In the genomic region with DNA sequence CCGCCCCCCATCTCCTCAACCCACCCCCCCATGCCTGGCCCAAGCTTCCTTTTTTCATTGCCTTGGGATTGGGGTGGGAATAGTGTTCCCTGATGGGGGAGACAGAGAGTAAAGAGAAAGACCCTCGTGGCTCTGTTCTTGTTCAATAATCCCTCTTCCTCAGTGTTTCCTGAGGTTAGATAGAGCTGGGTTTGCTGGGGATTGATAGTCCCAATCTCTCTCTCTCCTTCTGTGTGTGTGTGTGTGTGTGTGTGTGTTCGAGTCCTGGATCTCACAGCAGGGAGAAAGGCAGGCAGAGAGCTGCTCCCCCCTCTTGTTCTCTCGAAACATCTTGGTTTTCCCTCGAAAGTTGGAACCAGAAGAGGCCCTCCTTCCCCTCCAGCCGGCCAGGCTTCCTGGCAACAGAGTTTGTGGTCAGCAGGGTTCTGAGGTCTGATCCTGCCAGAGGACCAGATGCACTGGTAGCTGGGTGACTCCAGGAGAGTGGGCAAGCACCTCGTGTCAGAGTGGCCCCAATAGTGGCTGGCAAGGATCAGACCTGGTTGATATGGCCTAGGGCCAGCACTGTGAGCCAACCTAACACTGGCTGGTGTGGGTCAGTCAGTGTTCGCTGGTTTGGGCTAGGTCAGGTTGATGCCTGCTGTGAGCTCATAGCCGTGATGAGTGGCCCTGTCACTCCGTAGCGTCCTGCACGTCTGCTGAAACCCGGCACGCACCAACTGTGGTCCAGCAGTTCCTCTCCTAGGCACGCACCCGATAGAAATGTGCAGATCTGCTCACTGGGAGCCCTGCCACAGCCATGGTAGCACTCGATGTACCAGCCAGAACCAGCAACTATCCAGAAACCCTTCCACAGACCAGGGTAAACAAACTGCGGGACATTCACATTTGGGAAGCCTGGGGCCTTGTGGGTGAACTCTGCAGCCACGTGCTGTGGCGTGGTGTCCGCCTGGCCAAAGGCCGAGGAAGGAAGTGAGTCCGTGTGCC, we compare ENCODE assay signal across 12 mouse cellular contexts. TPM values are rescaled to one million over a fixed set of nuclear protein-coding genes. Genes with fewer than 3 reads are reported as not detected.
DNase-seq lines count a peak whose midpoint lies in the region; ATAC-seq lines count a peak whose summit lies in the region.
"Had no signal": no experiment of that assay in that cellular context is flagged by ENCODE, and none has a peak within 500 bp of the region (broad histone marks: within the 10 kb centered on the region; RNA-seq: fewer than 3 reads in every experiment).

No protein-coding gene starts in this region.

- no peak overlapping the region for H3K4me2 ChIP-seq in forebrain, embryonic 16.5 days (ENCODE audit: low read length)
- H3K4me2 ChIP-seq in midbrain, embryonic 15.5 days, result no peak overlapping the region
- H3K4me2 ChIP-seq in limb, embryonic 12.5 days, result no peak overlapping the region
- H3K4me2 ChIP-seq: lung, embryonic 15.5 days had no signal

- H3K9me3 ChIP-seq in forebrain, embryonic 10.5 days, result no peaks in the 10 kb centered on the region
- no peaks in the 10 kb centered on the region for H3K9me3 ChIP-seq in forebrain, embryonic 16.5 days (ENCODE audit: control insufficient read depth, low read length)
- no peaks in the 10 kb centered on the region for H3K9me3 ChIP-seq in midbrain, embryonic 10.5 days (replicated peaks)
- no peaks in the 10 kb centered on the region for H3K9me3 ChIP-seq in midbrain, embryonic 15.5 days
- no peaks in the 10 kb centered on the region for H3K9me3 ChIP-seq in limb, embryonic 12.5 days
- H3K9me3 ChIP-seq: lung, embryonic 15.5 days had no signal

- no peaks in the 10 kb centered on the region for H3K36me3 ChIP-seq in forebrain, embryonic 10.5 days (replicated peaks)
- H3K36me3 ChIP-seq in forebrain, embryonic 16.5 days (ENCODE audit: control insufficient read depth, insufficient read depth), result no peaks in the 10 kb centered on the region
- no peaks in the 10 kb centered on the region for H3K36me3 ChIP-seq in midbrain, embryonic 10.5 days
- H3K36me3 ChIP-seq in midbrain, embryonic 15.5 days (replicated peaks), result no peaks in the 10 kb centered on the region
- no peaks in the 10 kb centered on the region for H3K36me3 ChIP-seq in limb, embryonic 12.5 days
- H3K36me3 ChIP-seq: lung, embryonic 15.5 days had no signal

- peaks cover 70% of the 10 kb centered on the region for H3K4me1 ChIP-seq in forebrain, embryonic 10.5 days
- H3K4me1 ChIP-seq in forebrain, embryonic 16.5 days (replicated peaks; ENCODE audit: control insufficient read depth, insufficient read depth, low read length), result peaks cover 22% of the 10 kb centered on the region
- peaks cover 60% of the 10 kb centered on the region for H3K4me1 ChIP-seq in midbrain, embryonic 10.5 days
- H3K4me1 ChIP-seq in midbrain, embryonic 15.5 days, result peaks cover 16% of the 10 kb centered on the region
- H3K4me1 ChIP-seq in limb, embryonic 12.5 days (replicated peaks), result peaks cover 38% of the 10 kb centered on the region

- 83% methylated on average over 23 of the region's 23 CpGs for WGBS in forebrain, embryonic 10.5 days
- 78% methylated on average over 23 of the region's 23 CpGs for WGBS in forebrain, embryonic 16.5 days
- 82% methylated on average over 23 of the region's 23 CpGs for WGBS in midbrain, embryonic 10.5 days
- WGBS in midbrain, embryonic 15.5 days, result 76% methylated on average over 23 of the region's 23 CpGs
- 79% methylated on average over 23 of the region's 23 CpGs for WGBS in limb, embryonic 12.5 days

- no peak for DNase-seq in forebrain, embryonic 10.5 days (ENCODE audit: extremely low spot score, low spot score)
- DNase-seq in midbrain, embryonic 10.5 days (ENCODE audit: low spot score), result no peak
- peak; percentile 56 for DNase-seq in skeletal muscle tissue, adult 2 months (ENCODE audit: low read depth, low spot score)
- DNase-seq in right cerebral cortex, postnatal 10 days (ENCODE audit: low spot score in 2 of 2), result no peak
- no peak for DNase-seq in right cerebral cortex, adult 18-20 months
- DNase-seq: heart, postnatal 4 days had no signal

- no peaks in the 10 kb centered on the region for H3K27me3 ChIP-seq in forebrain, embryonic 10.5 days (ENCODE audit: poor library complexity, severe bottlenecking)
- no peaks in the 10 kb centered on the region for H3K27me3 ChIP-seq in forebrain, embryonic 16.5 days (replicated peaks; ENCODE audit: control insufficient read depth, insufficient read depth, low read length)
- 0 out of 2 replicates have a peak, but pooled peaks cover under 1% of the 10 kb centered on the region for H3K27me3 ChIP-seq in midbrain, embryonic 10.5 days (ENCODE audit: low read depth, poor library complexity, severe bottlenecking)
- 0 out of 2 replicates have a peak, but pooled peaks cover 5% of the 10 kb centered on the region for H3K27me3 ChIP-seq in midbrain, embryonic 15.5 days (replicated peaks)
- H3K27me3 ChIP-seq in limb, embryonic 12.5 days, result no peaks in the 10 kb centered on the region
- H3K27me3 ChIP-seq: lung, embryonic 15.5 days had no signal

- H3K4me3 ChIP-seq in forebrain, embryonic 10.5 days, result no peak overlapping the region
- no peak overlapping the region for H3K4me3 ChIP-seq in forebrain, embryonic 16.5 days (replicated peaks; ENCODE audit: low read length)
- H3K4me3 ChIP-seq in midbrain, embryonic 10.5 days, result no peak overlapping the region
- no peak overlapping the region for H3K4me3 ChIP-seq in midbrain, embryonic 15.5 days
- no peak overlapping the region for H3K4me3 ChIP-seq in limb, embryonic 12.5 days (replicated peaks)
- H3K4me3 ChIP-seq: lung, embryonic 15.5 days had no signal

- no peak overlapping the region for H3K9ac ChIP-seq in forebrain, embryonic 16.5 days (replicated peaks; ENCODE audit: low read depth, low read length)
- H3K9ac ChIP-seq in midbrain, embryonic 15.5 days, result no peak overlapping the region
- H3K9ac ChIP-seq in limb, embryonic 12.5 days (replicated peaks), result no peak overlapping the region
- H3K9ac ChIP-seq: lung, embryonic 15.5 days had no signal

- H3K27ac ChIP-seq in forebrain, embryonic 10.5 days, result peak overlapping the region; percentile 59
- H3K27ac ChIP-seq in forebrain, embryonic 16.5 days (ENCODE audit: low read length), result no peak overlapping the region
- H3K27ac ChIP-seq in midbrain, embryonic 10.5 days (replicated peaks), result peak overlapping the region; percentile 55
- H3K27ac ChIP-seq in midbrain, embryonic 15.5 days, result no peak overlapping the region
- 0 out of 2 replicates have a peak overlapping the region, but pooled peaks have one; percentile 35 for H3K27ac ChIP-seq in limb, embryonic 12.5 days
- H3K27ac ChIP-seq: kidney, postnatal 0 days; lung, embryonic 15.5 days had no signal

- no peak for ATAC-seq in forebrain, embryonic 16.5 days
- ATAC-seq in midbrain, embryonic 15.5 days (replicated peaks), result no peak
- no peak for ATAC-seq in limb, embryonic 12.5 days (ENCODE audit: insufficient number of reproducible peaks, insufficient read depth, low FRiP score, low TSS enrichment, low read depth)
- ATAC-seq: activated CD4-positive, CD25-positive, alpha-beta regulatory T cell, adult 4 months had no signal

RNA-seq across cellular contexts. Expression of a gene that starts 3.8 kb away (rescaled TPM):
- polyA plus RNA-seq in forebrain, embryonic 10.5 days (2016; fragmentation: Nextera tagmentation; extraction: Ambion mirVana), result 821 and 911 TPM in 2 replicates
- polyA plus RNA-seq in forebrain, embryonic 16.5 days (2015; fragmentation: Nextera tagmentation; extraction: Ambion mirVana), result 107 and 113 TPM in 2 replicates
- polyA plus RNA-seq in midbrain, embryonic 10.5 days (2016; fragmentation: Nextera tagmentation; extraction: Ambion mirVana), result 620 and 831 TPM in 2 replicates
- 138 and 141 TPM in 2 replicates for polyA plus RNA-seq in midbrain, embryonic 15.5 days (2015; fragmentation: Nextera tagmentation; extraction: Ambion mirVana)
- 324 and 334 TPM in 2 replicates for polyA plus RNA-seq in limb, embryonic 12.5 days (2016; fragmentation: Nextera tagmentation; extraction: Ambion mirVana)

RNA-seq across cellular contexts. Expression of a gene that starts 13.0 kb away (rescaled TPM):
- 12.5 and 12.7 TPM in 2 replicates for polyA plus RNA-seq in forebrain, embryonic 10.5 days (2016; fragmentation: Nextera tagmentation; extraction: Ambion mirVana)
- polyA plus RNA-seq in forebrain, embryonic 16.5 days (2015; fragmentation: Nextera tagmentation; extraction: Ambion mirVana), result 31.9 and 49.8 TPM in 2 replicates
- polyA plus RNA-seq in midbrain, embryonic 10.5 days (2016; fragmentation: Nextera tagmentation; extraction: Ambion mirVana), result 16.4 and 19.2 TPM in 2 replicates
- polyA plus RNA-seq in midbrain, embryonic 15.5 days (2015; fragmentation: Nextera tagmentation; extraction: Ambion mirVana), result 57.0 and 59.5 TPM in 2 replicates
- 14.9 and 16.6 TPM in 2 replicates for polyA plus RNA-seq in limb, embryonic 12.5 days (2016; fragmentation: Nextera tagmentation; extraction: Ambion mirVana)

RNA-seq across cellular contexts. Expression of a gene that starts 31.3 kb away (rescaled TPM):
- polyA plus RNA-seq in forebrain, embryonic 10.5 days (2016; fragmentation: Nextera tagmentation; extraction: Ambion mirVana), result 0.61 and 0.73 TPM in 2 replicates
- polyA plus RNA-seq in forebrain, embryonic 16.5 days (2015; fragmentation: Nextera tagmentation; extraction: Ambion mirVana), result 3.0 and 4.0 TPM in 2 replicates
- polyA plus RNA-seq in midbrain, embryonic 10.5 days (2016; fragmentation: Nextera tagmentation; extraction: Ambion mirVana), result 2.8 and 3.5 TPM in 2 replicates
- polyA plus RNA-seq in midbrain, embryonic 15.5 days (2015; fragmentation: Nextera tagmentation; extraction: Ambion mirVana), result 10.7 and 10.9 TPM in 2 replicates
- 0.58 and 0.59 TPM in 2 replicates for polyA plus RNA-seq in limb, embryonic 12.5 days (2016; fragmentation: Nextera tagmentation; extraction: Ambion mirVana)

Comparison
In these comparisons a context has a peak if more than half of its experiments do, and no peak if none do; other contexts are left out.
1. H3K27ac ChIP-seq: peak in forebrain, embryonic 10.5 days (single experiment), midbrain, embryonic 10.5 days (single experiment) and limb, embryonic 12.5 days (single experiment); none in forebrain, embryonic 16.5 days (single experiment) and midbrain, embryonic 15.5 days (single experiment).